Mouse (Mus musculus): ENCODE results near the gene Lzic.
"Not testable (repeated sequence)": the region's sequence is repeated elsewhere in the genome, so short reads cannot be mapped to it uniquely, and the experiment has no call there.

The Lzic gene

GRCm38 (mm10) chr4:149485053-149485824, at the start of gene Lzic, which contains the start of gene Nmnat1:
Gene Lzic, plus strand, starts transcription at chr4:149485229.
Gene Nmnat1, minus strand, starts transcription at chr4:149485202.
- in situ Hi-C loops (cut with MboI, MseI): no loop called here

GRCm38 (mm10) chr4:149440576-149440975, 44.5 kb upstream of the Lzic start:
- in situ Hi-C loops (cut with MboI, MseI): no loop called here

GRCm38 (mm10) chr4:149442436-149442835, 42.6 kb upstream of the Lzic start:
- in situ Hi-C loops (cut with MboI, MseI): no loop called here

DNA sequence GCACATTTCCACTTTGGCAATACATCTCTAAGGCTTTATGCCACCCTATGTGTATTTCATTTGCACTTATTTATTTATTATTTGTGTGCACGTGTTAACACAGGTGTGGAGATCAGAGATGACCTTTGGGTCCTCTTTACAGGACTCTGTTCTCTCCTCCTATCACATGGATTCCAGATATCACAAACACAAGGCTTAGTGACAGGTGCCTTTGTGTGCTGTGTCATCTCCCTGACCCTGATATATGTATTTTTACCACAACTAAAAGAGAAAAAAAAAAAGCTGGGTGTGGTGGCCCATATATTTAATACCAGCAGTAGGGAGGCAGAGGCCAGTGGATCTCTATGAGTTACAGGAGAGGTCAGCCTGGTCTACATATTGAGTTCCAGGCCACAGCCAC, 40.6 kb upstream of the Lzic start:
- in situ Hi-C loops (cut with MboI, MseI): no loop called here

- in situ Hi-C loops (cut with MboI, MseI): no loop called here
Measured at GRCm38 (mm10) chr4:149444964-149445701, 39.9 kb upstream of the Lzic start.

DNA sequence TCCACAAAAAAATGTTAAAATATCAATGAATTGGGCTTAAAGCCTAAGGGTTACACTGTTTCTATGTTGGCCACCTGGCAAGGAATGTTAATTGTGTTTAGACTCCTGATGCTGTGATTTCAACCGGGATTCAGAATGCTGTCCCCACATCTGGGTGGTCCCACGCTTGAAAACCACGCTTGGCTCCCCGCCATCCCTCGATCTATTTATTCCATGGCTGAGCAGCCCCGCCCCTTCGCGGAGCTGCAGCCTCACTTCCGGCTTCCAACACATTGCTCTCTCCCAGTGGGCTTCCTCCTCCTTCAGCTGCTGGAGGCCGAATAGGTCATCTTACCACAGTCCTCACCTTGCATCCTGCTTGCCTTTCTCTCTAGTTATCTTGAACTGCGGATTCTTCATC, 39.2 kb upstream of the Lzic start:
- in situ Hi-C loops (cut with MboI, MseI): no loop called here

GRCm38 (mm10) chr4:149446309-149446708, 38.7 kb upstream of the Lzic start:
- in situ Hi-C loops (cut with MboI, MseI): no loop called here

DNA sequence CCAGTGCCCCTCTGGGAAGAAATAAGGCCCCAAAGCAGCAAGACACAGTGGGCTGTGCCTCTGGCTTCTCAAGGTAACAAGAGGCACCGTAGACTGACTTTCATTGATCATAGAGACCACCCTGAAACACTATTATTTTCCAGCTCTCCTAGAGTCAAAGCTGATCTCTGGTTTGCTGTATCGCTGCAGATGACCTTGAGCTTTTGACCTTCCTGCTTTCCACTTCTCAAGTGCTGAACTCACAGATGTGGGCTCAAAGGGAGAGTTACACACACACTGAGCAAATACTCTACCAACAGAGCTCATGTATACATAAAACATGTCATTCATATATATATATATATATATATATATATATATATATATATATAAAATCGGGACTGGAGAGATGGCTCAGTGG, 34.4 kb upstream of the Lzic start:
- in situ Hi-C loops (cut with MboI, MseI): no loop called here

- in situ Hi-C loops (cut with MboI, MseI): no loop called here
Measured at GRCm38 (mm10) chr4:149453656-149454055, 31.4 kb upstream of the Lzic start.

DNA sequence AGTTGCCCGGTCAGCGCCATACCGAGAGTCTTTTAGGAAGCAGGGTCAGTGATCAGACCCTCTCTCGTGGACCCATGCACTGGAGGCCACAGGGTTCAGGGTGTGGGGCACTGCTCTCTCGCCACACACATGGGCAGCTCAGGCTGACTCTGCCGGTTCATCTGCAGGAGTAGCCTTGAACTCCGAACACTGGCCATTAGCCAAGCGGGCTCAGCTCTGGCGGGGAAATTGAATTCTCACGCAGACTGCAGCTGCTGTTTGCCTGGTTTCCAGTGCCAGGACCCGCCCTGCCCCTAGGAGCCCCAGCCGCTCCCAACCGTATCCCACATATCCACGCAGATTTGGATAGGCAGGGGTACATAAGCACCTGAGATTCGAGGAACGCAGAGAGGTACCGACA, 30.8 kb upstream of the Lzic start:
- in situ Hi-C loops (cut with MboI, MseI): no loop called here

- in situ Hi-C loops (cut with MboI, MseI): no loop called here
Measured at GRCm38 (mm10) chr4:149454879-149455278, 30.1 kb upstream of the Lzic start, which contains the start of gene Rbp7. Gene Rbp7, minus strand, starts transcription at chr4:149454978.

GRCm38 (mm10) chr4:149457163-149457562, 27.9 kb upstream of the Lzic start:
- in situ Hi-C loops (cut with MboI, MseI): not testable (repeated sequence)

GRCm38 (mm10) chr4:149457831-149458430, 27.1 kb upstream of the Lzic start:
- in situ Hi-C loops (cut with MboI, MseI): no loop called here

- in situ Hi-C loops (cut with MboI, MseI): no loop called here
Measured at GRCm38 (mm10) chr4:149458526-149458925, 26.5 kb upstream of the Lzic start.

DNA sequence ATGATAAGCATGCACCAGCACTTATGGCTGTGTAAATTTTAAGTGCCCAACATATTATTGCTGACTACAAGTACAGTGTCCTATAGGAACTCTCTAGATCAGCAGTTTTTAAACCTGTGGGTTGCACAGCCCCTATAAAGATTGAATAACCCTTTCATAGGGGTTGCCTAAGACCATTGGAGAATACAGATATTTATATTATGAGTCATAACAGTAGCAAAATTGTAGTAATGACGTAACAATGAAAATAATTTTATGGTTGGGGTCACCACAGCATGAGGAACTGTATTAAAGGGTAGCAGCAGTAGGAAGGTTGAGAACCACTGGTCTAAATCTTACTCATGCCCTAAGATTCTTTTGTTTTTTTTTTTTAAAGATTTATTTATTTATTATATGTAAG, 25.6 kb upstream of the Lzic start:
- in situ Hi-C loops (cut with MboI, MseI): no loop called here

GRCm38 (mm10) chr4:149460475-149460874, 24.6 kb upstream of the Lzic start:
- in situ Hi-C loops (cut with MboI, MseI): not testable (repeated sequence)

DNA sequence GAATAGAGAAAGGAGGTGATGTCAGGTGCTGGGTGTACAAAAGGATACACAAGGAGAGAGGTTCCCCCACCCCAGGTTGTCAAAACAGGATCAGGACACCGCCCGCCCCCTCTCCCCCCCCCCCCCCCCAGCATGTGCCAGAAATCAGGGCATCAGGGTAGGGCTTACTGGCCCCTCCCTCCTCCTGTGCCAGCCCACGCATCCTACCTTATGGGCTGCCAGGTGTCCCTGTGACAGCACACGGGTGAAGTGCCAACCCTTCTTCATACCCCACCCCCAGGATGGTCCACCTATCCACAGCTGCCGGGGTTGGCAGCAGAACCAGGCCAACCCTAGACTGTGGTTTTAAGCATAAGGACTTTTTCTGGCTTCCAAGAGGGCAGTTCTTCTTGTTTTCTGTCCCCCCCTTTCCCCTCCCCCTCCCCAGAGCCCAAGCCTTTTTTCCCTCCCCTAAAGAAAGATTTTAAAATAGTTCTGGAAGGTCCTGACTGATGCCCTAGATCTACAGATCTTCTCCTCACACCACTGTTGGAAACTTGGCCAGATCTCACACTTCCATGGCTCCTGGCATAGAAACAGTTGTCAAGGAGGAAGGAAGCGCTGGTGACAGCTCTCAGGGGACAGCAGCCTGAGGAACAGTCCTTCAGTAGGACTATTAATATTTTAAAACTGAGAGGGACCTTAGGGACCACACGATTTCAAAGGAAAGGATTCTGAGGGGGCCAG, 23.3 kb upstream of the Lzic start:
- in situ Hi-C loops (cut with MboI, MseI): no loop called here

DNA sequence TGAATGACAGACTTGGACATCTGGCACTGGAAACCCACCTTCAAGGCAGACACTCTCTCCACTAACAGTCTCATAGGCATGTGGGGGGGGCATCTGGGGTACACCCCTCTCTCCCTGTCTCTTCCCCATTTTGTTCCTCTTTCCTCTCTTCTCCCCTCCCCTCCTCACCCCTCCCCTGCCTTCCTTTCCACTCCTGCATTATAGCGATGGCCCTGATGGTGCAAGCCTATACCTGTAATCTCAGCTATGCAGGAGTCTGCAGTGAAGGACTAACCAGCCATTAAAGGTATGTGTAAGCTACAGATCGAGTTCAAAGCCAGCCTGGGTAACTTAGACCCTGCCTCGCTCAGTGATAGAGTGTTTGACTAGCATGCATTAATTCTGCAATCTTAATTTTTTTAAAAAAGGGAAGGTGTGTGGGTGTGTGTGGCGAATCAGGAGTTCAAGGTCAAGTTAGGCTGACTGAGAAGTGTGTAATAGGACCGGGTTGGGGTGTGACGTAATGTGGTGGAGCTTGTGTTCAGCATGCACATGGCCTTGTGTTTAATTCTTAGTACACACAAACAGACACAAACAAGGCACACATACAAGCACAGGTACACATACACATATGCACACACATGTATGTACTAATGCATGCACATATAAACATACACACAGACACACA, 22.6 kb upstream of the Lzic start:
- in situ Hi-C loops (cut with MboI, MseI): no loop called here

DNA sequence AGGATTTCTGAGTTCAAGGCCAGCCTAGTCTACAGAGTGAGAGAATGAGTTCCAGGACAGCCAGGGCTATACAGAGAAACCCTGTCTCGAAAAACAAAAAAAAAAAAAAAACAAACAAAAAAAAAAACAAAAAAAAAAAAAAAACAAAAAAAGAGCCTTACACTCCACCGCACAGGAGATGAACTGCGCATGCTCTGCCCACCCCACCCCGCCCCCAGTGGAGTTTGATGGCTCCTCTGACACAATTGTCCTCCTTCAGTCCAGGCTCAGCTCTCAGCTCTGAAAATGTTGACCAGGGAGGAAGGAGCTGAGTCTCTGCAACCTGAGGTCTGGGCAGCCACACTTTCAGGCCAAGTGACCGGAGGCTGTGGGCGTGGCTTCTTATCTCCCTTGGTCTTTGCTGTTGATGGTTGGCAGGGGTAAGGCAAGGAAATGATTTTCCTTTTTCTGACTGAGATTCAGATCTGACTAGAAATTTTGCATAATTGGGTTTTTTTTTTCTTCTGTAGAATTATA, 21.5 kb upstream of the Lzic start:
- in situ Hi-C loops (cut with MboI, MseI): no loop called here

DNA sequence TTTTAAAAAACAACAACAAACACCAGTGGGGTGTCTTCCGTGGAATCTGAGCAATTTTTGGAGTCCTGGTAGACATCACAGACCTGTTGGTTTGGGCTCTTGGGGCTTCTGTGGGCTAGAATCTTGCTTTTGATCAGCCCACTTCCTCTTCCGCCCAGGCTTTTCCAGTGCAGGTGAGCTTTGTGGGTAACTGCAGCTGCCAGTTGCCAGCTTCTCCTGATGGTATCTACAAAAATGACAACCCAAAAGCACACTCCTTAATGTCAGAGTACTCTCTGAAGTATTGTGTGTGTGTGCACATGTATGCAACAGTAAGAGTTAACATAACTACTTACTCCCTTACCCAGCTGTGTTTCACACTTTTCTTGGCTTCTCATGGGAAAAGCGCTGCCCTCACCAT, 15.5 kb upstream of the Lzic start:
- in situ Hi-C loops (cut with MboI, MseI): no loop called here

GRCm38 (mm10) chr4:149475096-149475495, 9.9 kb upstream of the Lzic start:
- in situ Hi-C loops (cut with MboI, MseI): no loop called here
